Comparison of ENCODE assay signal across 17 mouse cellular contexts in the genomic region with DNA sequence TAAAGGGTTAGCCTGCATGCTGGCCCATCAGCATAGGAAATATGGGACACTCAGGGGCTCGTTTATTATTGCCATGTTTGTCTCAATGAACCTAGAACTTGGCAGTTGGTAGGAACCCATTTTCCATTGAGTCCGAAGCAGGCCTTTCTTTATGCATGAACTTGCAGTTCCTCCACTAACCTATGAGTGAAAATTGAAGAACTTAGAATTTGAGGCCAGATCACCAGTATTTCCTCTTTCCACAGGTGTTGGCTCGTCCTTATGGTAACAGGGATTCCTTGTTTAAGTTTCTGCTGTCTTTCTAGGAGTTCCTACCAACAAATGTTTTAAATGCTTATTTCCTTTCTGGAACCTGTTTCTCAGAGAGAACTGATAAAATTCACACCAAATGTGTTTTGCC.
"Had no signal": no experiment of that assay in that cellular context is flagged by ENCODE, and none has a peak within 500 bp of the region (broad histone marks: within the 10 kb centered on the region; RNA-seq: fewer than 3 reads in every experiment).

No protein-coding gene starts in this region.

- H3K9me3 ChIP-seq: megakaryocyte, embryonic 14.5 days; midbrain, embryonic 13.5 days; midbrain, embryonic 15.5 days; neural tube, embryonic 13.5 days; neural tube, embryonic 15.5 days; stomach, embryonic 15.5 days had no signal

- H3K9ac ChIP-seq: lung, embryonic 14.5 days; midbrain, embryonic 13.5 days; midbrain, embryonic 15.5 days; neural tube, embryonic 13.5 days; neural tube, embryonic 15.5 days; stomach, embryonic 15.5 days had no signal

- H3K27me3 ChIP-seq: megakaryocyte, embryonic 14.5 days; midbrain, embryonic 13.5 days; midbrain, embryonic 15.5 days; neural tube, embryonic 13.5 days; neural tube, embryonic 15.5 days; stomach, embryonic 15.5 days had no signal

- ATAC-seq: midbrain, embryonic 13.5 days; midbrain, embryonic 15.5 days had no signal

- H3K27ac ChIP-seq: midbrain, embryonic 13.5 days; midbrain, embryonic 15.5 days; neural tube, embryonic 13.5 days; neural tube, embryonic 15.5 days; stomach, embryonic 15.5 days; stomach, postnatal 0 days had no signal

- DNase-seq: lung, adult 18-20 months; lung, embryonic 14.5 days; lung, postnatal 10 days; lung, postnatal 4 days; right cerebral cortex, postnatal 14 days; thymus, adult 18-20 months; thymus, postnatal 14 days; thymus, postnatal 36 days had no signal

- H3K36me3 ChIP-seq: midbrain, embryonic 13.5 days; midbrain, embryonic 15.5 days; neural tube, embryonic 13.5 days; neural tube, embryonic 15.5 days; stomach, embryonic 15.5 days had no signal

- H3K4me1 ChIP-seq: stomach, embryonic 15.5 days had no signal

- H3K4me2 ChIP-seq: lung, embryonic 14.5 days; midbrain, embryonic 11.5 days; midbrain, embryonic 13.5 days; midbrain, embryonic 15.5 days; neural tube, embryonic 13.5 days; neural tube, embryonic 15.5 days; stomach, embryonic 15.5 days had no signal

- H3K4me3 ChIP-seq: megakaryocyte, embryonic 14.5 days; midbrain, embryonic 13.5 days; midbrain, embryonic 15.5 days; myocyte; neural tube, embryonic 13.5 days; neural tube, embryonic 15.5 days; stomach, embryonic 15.5 days had no signal
